Mouse (Mus musculus) heart, postnatal 0 days (tissue): ENCODE measurements around the gene Mxd3. TPM values are rescaled to one million over a fixed set of nuclear protein-coding genes. Genes with fewer than 3 reads are reported as not detected.

Experiments
- ATAC-seq: fragments of 200-750 bp; cut with Nextera tagmentation; 2 replicates; pipeline ENCODE4 v1.8.0; 2017; ENCODE audit warnings: low read depth, moderate number of reproducible peaks, moderate library complexity; ENCODE audit not compliant: insufficient read depth
- DNase-seq: peaks from one replicate; pipeline ENCODE4 v3.0.0-alpha.2; 2016; ENCODE audit warnings: low spot score
- H3K27ac ChIP-seq: fragments of 300-500 bp; sonication (generic); 2 replicates; pipeline ENCODE4 v1.5.1; 2014; ENCODE audit warnings: low read depth, mild to moderate bottlenecking
- H3K27me3 ChIP-seq: fragments of 300-500 bp; sonication (generic); 2 replicates; pipeline ENCODE4 v1.6.1; 2014; ENCODE audit warnings: low read length, mixed read lengths; ENCODE audit not compliant: control insufficient read depth, insufficient read depth
- H3K36me3 ChIP-seq: fragments of 300-500 bp; sonication (generic); replicated peaks from 2 replicates; pipeline ENCODE4 v1.6.1; 2014; ENCODE audit warnings: low read length, mixed read lengths; ENCODE audit not compliant: control insufficient read depth, insufficient read depth
- H3K4me1 ChIP-seq: fragments of 300-500 bp; sonication (generic); 2 replicates; pipeline ENCODE4 v1.6.1; 2014; ENCODE audit warnings: antibody characterized with exemption; ENCODE audit not compliant: control insufficient read depth, insufficient read depth
- H3K4me2 ChIP-seq: fragments of 300-500 bp; sonication (generic); 2 replicates; pipeline ENCODE4 v1.6.1; 2014; ENCODE audit warnings: low read depth, mild to moderate bottlenecking, low read length, moderate library complexity
- H3K4me3 ChIP-seq: fragments of 300-500 bp; sonication (generic); 2 replicates; pipeline ENCODE4 v1.5.1; 2014; ENCODE audit warnings: low read depth, low read length
- H3K9ac ChIP-seq: fragments of 300-500 bp; sonication (generic); replicated peaks from 2 replicates; pipeline ENCODE4 v1.6.1; 2014; ENCODE audit warnings: low read depth, low read length, mixed read lengths
- H3K9me3 ChIP-seq: fragments of 300-500 bp; sonication (generic); replicated peaks from 2 replicates; pipeline ENCODE4 v1.6.1; 2016; ENCODE audit warnings: low read length; ENCODE audit not compliant: control insufficient read depth
- CTCF ChIP-seq: IDR thresholded peaks from 2 replicates; pipeline ENCODE4 v1.5.1; 2016; ENCODE audit warnings: antibody characterized with exemption, control low read depth, low read depth
- EP300 ChIP-seq: IDR thresholded peaks from 2 replicates; pipeline ENCODE4 v1.6.1; 2016; ENCODE audit warnings: antibody characterized with exemption, low read depth
- WGBS: fragments of 180-500 bp; shearing (Covaris S2); extraction: QIAGEN DNeasy Blood & Tissue Kit; methylation state at CpG from one replicate; pipeline ENCODE4 v1.1.7; 2014; 5-methylcytosine and 5-hydroxymethylcytosine counted together
- polyA plus RNA-seq: library from polyadenylated mRNA; unstranded; fragments of >200 nt; fragmentation: Nextera tagmentation; extraction: Ambion mirVana; gene quantifications from 2 replicates; pipeline ENCODE4 v1.2.1, GENCODE M21; 2015
- total RNA-seq: library from RNA; depleted of rRNA; stranded (reverse); fragments of >200 nt; gene quantifications from 2 replicates; pipeline ENCODE4 v1.2.3, GENCODE M21; 2014; ENCODE audit warnings: low replicate concordance

Mxd3 gene
- total and polyA plus RNA-seq, 2 experiments from 2014 or later = 8.6 to 33.1 TPM

DNA sequence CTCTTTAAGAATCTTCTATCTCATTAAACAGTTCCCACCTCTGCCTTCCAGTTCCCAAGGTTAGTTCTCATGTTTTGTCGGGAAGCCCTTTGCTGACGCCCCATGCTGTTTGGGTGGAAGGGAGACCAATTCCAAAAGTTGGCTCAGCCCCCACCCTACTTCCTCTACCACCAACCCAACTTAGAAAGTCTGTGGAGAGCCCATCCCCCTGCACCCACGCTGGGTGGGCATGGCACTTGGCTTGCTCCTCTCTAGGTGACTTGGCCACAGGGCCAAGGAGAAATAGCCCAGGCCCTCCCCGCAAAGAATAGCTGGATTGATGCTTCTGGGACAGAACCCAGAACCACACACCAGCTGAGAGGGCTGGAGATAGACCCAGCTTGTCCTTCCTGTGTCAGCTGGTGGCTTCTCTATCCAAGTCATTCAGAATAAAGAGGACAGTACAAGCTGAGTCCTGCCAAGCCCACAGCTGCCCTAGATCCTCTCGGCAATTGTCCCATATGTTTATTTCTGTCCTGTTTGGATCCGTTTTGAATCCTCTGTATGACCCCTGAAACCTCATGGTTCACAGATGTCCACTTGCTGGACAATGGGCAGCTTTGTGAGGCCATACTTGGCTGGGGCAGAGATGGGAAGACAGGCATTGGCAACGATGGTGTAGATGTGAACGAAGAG lies 41.5 kb upstream of the Mxd3 start:
- Histone ChIP-seq H3K36me3 (no peaks in the 10 kb centered on the region), H3K27me3 (peaks cover 28% of the 10 kb centered on the region; the same call in 1 of the 2 replicates), H3K9ac (no peak overlapping the region), H3K27ac (no peak overlapping the region), H3K9me3 (no peaks in the 10 kb centered on the region), H3K4me1 (no peaks in the 10 kb centered on the region), H3K4me3 (no peak overlapping the region), H3K4me2 (peak overlapping the region; percentile 29; the same call in 1 of the 2 replicates)
- ATAC-seq (no peak), DNase-seq (no peak)
- TF ChIP-seq EP300 (no peak), CTCF (no peak)
- 62% methylated on average over 8 of the region's 8 CpGs for WGBS

DNA sequence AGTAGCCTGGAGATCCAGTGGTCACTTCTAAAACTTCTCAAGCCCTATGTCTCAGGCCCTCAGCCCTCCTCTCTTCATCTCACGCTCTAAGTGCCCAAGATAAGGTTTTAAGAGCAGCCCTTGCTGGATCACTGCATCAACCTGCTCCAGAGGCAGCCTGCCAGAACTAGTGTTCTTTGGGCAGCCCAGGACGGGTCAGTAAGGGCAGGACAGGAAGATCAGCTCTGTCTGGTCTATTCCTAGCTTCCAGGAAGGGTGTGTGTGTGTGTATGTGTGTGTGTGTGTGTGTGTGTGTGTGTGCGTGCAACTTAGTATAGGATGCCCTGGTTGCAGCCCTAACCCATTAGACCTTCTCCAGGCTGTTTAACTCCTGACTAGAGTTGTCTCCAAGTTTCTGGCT lies 40.6 kb upstream of the Mxd3 start:
- TF ChIP-seq EP300 (no peak), CTCF (no peak)
- peak overlapping the region; percentile 29 for H3K4me2 ChIP-seq
- peaks cover 23% of the 10 kb centered on the region; the same call in 1 of the 2 replicates for H3K27me3 ChIP-seq
- WGBS = 22% methylated on average over 3 of the region's 3 CpGs
- no peaks in the 10 kb centered on the region for H3K36me3 ChIP-seq
- H3K27ac ChIP-seq = no peak overlapping the region
- H3K4me1 ChIP-seq = no peaks in the 10 kb centered on the region
- H3K9me3 ChIP-seq = no peaks in the 10 kb centered on the region
- peak overlapping the region; percentile 29; the same call in 1 of the 2 replicates for H3K4me3 ChIP-seq
- peak; percentile 30; the same call in 1 of the 2 replicates for ATAC-seq
- no peak for DNase-seq
- H3K9ac ChIP-seq = no peak overlapping the region

DNA sequence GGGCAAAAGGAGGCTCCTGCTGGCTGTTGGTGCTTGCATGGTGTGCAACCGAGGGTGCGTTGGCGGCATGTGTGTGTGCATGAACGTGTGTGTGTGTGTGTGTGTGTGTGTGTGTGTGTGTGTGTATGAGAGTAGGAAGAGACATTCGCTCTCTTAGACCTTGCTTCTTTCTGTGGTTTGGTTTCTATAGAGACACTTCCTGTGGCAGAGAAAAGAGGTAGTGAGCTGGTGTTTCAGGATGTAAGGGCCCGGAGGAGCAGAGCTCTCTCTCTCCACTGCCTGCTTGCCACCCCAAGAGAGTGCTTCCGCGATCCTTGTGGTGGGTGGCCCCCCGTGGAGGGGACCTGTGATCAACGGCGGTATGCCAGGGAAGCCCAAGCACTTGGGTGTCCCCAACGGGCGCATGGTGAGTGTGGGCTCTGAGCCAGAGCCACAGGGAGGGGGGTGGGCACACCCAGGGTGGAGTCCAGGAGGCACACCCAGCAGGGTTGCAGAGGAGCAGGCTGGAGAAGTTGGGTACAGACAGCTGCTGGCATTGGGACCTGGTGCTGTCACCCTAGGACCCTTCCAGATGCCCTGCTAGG lies 40.0 kb upstream of the Mxd3 start, which contains the start of gene Rgs14:
Gene Rgs14, plus strand, starts transcription at position 202 of the 584 bp plus-strand sequence.
- peak within 1 kb of the TSS; percentile 29 for H3K4me2 ChIP-seq
- peak within 1 kb of the TSS; percentile 29 for H3K4me3 ChIP-seq
- H3K27ac ChIP-seq = no peak within 1 kb of the TSS
- ATAC-seq = no peak
- H3K27me3 ChIP-seq = peaks cover 23% of the 10 kb centered on the region; the same call in 1 of the 2 replicates
- H3K36me3 ChIP-seq = no peaks in the 10 kb centered on the region
- whole genome bisulfite sequencing = 43% methylated on average over 13 of the region's 13 CpGs
- H3K9me3 ChIP-seq = no peaks in the 10 kb centered on the region
- no peak for DNase-seq
- H3K4me1 ChIP-seq = no peaks in the 10 kb centered on the region
- H3K9ac ChIP-seq = no peak within 1 kb of the TSS
- TF ChIP-seq CTCF (no peak), EP300 (no peak)

DNA sequence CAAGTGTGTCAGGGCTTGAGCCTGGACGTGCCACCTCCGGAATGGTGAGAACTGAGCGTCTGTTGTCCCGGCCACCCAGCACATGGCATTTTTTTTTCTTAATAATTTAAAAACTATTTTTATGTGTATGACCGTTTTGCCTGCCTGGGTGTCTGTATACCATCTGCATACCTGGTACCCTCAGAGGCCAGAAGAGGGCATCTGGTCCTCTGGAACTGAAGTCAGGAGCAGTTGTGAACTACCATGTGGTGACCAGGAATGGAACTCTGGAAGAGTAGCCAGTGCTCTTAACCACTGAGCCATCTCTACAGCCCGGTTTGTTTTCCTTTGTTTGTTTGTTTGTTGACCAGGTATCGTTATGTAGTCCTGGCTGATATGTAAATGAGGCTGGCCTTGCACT lies 38.8 kb upstream of the Mxd3 start:
- 70% methylated on average over 7 of the region's 7 CpGs for WGBS
- no peak for TF ChIP-seq EP300
- no peak for TF ChIP-seq CTCF
- no peaks in the 10 kb centered on the region for H3K4me1 ChIP-seq
- H3K9me3 ChIP-seq = no peaks in the 10 kb centered on the region
- no peak overlapping the region for H3K4me3 ChIP-seq
- DNase-seq = no peak
- H3K36me3 ChIP-seq = no peaks in the 10 kb centered on the region
- H3K4me2 ChIP-seq = no peak overlapping the region
- no peak overlapping the region for H3K9ac ChIP-seq
- ATAC-seq = no peak
- H3K27me3 ChIP-seq = peaks cover 11% of the 10 kb centered on the region; the same call in 1 of the 2 replicates
- H3K27ac ChIP-seq = no peak overlapping the region

DNA sequence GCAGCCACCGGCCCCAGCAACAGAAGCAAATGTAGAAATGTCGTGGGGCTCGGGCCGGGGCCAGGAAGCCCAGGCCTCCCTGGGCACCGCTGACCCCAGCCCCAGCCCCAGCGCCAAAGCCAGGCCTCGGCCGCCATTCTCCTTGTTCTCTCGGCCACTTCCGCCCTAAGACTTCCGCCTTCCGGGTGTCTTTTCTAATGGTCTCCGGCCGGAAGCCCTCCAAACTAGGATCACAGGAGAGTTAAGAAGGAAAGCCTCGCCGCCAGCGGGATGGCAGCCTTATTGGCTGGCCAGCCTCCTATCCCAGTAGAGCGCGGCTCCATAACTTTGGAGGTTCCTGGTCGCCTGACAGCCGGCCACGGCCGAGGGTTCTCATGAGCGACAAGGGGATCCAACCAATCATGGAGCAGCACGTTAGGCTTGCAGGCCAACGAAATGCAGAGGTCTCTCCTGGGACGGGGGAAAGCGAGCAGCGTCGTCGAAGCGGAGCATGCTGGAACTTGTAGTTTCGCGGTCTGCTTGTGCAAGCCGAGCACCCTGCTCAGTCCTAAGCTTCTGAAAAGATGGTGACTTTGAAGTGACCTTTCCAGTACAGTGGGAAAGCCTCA lies 32.9 kb upstream of the Mxd3 start, which contains the start of gene Lman2:
Gene Lman2, minus strand, starts transcription at position 331 of the 608 bp plus-strand sequence.
- Histone ChIP-seq H3K9ac (peak within 1 kb of the TSS; percentile 86), H3K27me3 (no peaks in the 10 kb centered on the region), H3K27ac (peak within 1 kb of the TSS; percentile 91), H3K4me2 (peak within 1 kb of the TSS; percentile 80), H3K4me1 (peaks cover 12% of the 10 kb centered on the region), H3K4me3 (peak within 1 kb of the TSS; percentile 88), H3K9me3 (no peaks in the 10 kb centered on the region), H3K36me3 (peaks cover 25% of the 10 kb centered on the region; the same call in 1 of the 2 replicates)
- DNase-seq (peak; percentile 99), ATAC-seq (peak; percentile 99)
- TF ChIP-seq EP300 (peak; percentile 38; the same call in 1 of the 2 replicates), CTCF (no peak)
- WGBS = under 1% methylated on average over 35 of the region's 35 CpGs
